Mouse (Mus musculus) lung, postnatal 14 days (tissue): ENCODE data around the gene Olfr1475.
"Not testable (repeated sequence)": the region's sequence is repeated elsewhere in the genome, so short reads cannot be mapped to it uniquely, and the experiment has no call there.

Source experiments
- DNase-seq: peaks from one replicate; pipeline ENCODE4 v3.0.0; 2021

The Olfr1475 gene

DNA sequence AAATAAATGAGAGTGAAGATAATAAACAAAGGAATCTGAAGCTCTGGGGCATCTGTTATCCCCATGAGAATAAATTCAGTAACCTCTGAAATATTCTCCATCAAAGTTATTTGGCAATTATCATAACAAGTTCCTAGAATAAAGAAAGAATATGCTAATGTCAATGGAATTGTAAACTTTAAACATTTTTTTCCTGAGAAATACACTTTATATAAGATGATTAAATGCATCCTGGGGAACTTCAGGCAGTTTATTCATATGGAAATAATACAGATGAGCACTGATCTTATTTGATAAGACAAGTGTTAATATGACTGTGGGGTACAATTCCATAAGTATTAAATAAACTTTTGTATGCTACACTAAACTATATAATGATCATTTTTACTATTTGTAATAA lies at the start of gene Olfr1475:
TSS of gene Olfr1475 (minus strand) at position 101 of the 400 bp plus-strand sequence.
- no peak for DNase-seq

DNA sequence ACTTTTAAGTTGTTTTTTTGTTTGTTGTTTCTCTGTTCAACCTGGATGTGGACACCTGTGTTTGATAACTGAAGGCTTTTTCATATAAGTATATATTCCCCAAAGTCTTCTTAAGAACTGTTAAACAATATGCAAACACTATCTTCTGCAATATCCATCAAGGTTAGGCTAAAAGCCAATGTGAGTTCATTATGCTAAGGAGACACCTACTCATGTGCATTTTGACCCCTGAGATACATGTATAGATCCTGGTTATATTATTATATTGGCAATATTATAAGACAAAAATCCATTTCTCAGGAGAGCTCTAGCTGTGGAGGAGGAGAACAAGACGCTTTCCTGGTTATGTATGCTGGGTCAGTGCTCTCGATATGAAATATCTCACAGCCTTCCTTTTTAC lies 47.6 kb upstream of the Olfr1475 start, which contains the start of gene Olfr1480:
TSS of gene Olfr1480 (plus strand) at position 301 of the 400 bp plus-strand sequence.
- DNase-seq = no peak

DNA sequence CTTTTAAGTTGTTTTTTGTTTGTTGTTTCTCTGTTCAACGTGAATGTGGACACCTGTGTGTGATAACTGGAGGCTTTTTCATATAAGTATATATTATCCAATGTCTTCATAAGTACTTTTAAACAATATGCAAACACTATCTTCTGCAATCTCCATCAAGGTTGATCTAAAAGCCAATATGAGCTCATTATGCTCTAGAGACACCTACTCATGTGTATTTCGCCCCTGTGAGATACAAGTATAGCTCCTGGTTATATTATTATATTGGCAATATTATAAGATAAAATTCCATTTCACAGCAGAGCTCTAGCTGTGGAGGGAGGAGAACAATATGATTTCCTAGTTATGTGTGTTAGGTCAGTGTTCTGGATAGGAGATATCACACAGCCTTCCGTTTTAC lies 20.2 kb upstream of the Olfr1475 start, which contains the start of gene Olfr1477:
TSS of gene Olfr1477 (plus strand) at position 301 of the 400 bp plus-strand sequence.
- DNase-seq = no peak

DNA sequence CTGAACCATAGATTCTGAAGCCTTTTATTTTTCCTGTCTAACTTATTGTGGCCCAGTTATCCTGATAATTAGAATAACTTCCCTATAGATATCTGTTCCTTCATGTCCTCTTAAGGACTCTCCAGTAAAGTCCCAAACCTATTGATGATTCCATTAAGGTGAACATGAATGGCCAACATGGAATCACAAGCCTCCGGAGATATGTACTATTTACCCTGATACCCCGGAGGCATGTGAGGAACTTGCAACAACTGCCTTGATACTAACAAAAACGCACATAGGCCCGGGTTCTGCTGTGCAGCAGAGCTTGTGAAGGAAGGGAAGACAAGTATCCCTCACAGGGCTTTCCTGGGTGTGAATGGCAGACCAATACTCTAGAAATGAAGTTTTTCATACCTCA lies 10.7 kb downstream of the Olfr1475 start, which contains the start of gene Olfr1474:
TSS of gene Olfr1474 (plus strand) at position 301 of the 400 bp plus-strand sequence.
- DNase-seq = not testable (repeated sequence)

DNA sequence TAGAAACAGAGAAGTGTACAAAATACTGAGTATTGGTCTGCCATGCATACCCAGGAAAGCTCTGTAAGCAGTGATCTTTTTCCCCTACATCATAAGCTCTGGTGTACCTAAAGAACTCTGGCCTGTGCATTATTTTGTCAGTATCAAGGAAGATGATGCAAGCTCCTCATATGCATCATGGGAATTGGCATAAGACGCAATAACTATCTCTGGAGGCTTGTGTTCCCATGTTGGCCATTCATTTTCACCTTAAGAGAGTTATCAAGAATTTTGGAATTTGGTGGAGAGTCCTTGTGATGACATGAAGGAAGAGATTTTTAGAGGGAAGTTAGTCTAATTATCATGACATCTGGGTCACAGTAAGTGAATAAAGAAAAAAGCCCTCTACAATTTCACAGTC lies 24.0 kb downstream of the Olfr1475 start, which contains the start of gene Olfr1472:
TSS of gene Olfr1472 (minus strand) at position 101 of the 400 bp plus-strand sequence.
- no peak for DNase-seq

DNA sequence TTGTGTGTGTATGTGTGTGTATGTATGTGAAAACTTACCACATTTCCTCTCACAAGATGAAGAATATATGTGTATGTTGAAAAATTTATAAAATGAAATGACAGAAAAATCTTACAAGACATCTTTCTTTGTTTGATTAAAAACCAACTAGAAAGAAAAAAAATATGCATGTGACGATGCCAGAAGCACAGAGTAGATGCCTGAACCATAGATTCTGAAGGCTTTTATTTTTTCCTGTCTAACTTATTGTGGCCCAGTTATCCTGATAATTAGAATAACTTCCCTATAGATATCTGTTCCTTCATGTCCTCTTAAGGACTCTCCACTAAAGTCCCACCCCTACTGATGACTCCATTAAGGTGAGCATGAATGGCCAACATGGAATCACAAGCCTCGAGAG lies 36.9 kb downstream of the Olfr1475 start, which contains the start of gene Olfr1471:
TSS of gene Olfr1471 (plus strand) at position 301 of the 400 bp plus-strand sequence.
- DNase-seq = not testable (repeated sequence)
